Mouse (Mus musculus): ENCODE measurements around the gene Gabrd.

The Gabrd gene

DNA sequence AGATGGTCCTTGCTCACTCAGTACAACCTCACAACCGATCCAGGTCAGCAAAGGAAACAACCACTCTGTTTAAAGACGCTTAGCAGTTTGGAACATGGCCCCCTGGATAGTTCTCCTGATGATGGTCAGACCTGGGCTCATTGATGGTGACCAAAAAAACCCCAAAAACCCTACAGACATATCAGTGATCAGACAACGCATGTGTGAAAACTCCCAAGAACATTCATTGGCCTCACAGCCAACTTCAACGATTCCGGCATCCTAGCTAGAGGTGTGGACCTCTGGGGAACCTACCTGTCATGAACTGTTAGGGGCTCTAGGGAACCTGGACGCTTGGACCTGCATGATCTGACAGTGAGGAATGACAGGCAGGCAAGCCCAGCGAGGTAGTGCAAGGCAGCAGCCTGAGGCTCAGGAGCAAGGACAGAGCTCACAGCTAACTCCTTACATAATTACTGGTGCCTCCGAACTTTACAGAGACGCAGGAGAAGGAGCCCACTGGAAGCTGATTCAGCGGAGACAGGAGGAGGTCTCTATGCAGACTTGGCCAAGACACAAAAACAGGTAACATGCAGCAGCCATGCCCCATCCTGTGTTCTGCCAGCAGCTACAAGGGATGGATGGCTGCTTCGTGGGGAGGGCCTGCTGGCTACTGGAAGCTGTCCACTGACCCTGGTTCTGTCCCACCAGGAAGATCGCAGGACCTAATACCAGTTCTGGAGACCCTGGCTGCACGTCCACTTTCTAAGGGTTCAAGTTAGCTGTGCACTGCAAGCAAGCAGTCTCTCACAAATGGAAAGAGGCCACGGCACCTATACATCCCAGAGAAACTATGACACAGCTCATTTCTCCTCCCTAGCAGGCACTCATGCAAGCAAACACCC is 54.3 kb downstream of the Gabrd start:
- DNase-seq (ENCODE audit: low read depth) = no peak

DNA sequence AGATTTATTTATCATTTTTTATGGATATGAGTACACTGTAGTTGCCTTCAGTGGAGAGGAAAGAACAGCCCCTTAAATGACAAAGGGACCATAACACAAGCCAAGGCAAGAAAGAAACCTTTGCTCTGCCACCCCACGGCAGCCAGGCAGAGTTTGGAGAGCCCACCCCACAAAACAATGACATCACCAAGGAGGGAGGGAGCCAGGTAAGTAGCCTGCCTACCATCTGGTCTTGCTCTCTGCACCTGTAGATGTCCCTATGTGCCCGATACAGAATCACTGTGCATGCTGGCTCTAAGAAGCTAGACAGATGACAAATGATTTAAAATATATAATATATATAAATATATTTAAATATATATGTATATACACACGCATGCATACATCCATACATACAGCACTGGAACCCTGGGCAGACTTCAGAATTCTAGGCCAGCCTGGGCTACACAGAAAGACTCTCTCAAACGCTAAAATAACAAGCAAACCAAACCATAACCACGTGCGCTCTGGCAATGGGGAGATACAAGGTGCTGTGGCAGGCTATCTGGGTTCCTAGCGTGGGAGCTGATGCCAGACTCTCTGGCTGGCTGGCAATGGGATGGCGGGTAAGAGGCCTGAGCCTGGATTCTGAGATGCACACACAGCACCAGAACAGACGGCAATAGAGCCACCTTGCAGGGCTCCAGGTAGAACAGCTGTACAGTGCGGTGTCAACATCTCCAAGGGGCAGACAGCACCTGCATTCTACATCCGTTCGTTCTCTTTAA is 61.4 kb downstream of the Gabrd start:
- no peak for DNase-seq (ENCODE audit: low read depth)
